Mouse (Mus musculus) gastrocnemius, adult 2 months (tissue): ENCODE data around the gene 1700016K19Rik. TPM values are rescaled to one million over a fixed set of nuclear protein-coding genes. Genes with fewer than 3 reads are reported as not detected.
"Not testable (repeated sequence)": the region's sequence is repeated elsewhere in the genome, so short reads cannot be mapped to it uniquely, and the experiment has no call there.

Experiments
- DNase-seq: peaks from one replicate; pipeline ENCODE4 v3.0.0; 2022
- H3K27ac ChIP-seq: fragments of 200-600 bp; 2 replicates; pipeline ENCODE4 v1.8.1; 2022; ENCODE audit warnings: mild to moderate bottlenecking
- H3K4me3 ChIP-seq: fragments of 200-600 bp; 2 replicates; pipeline ENCODE4 v1.8.1; 2022; ENCODE audit warnings: mild to moderate bottlenecking, moderate library complexity
- CTCF ChIP-seq: fragments of 200-600 bp; IDR thresholded peaks from 2 replicates; pipeline ENCODE4 v1.8.1; 2022; ENCODE audit warnings: antibody characterized with exemption, mild to moderate bottlenecking, moderate library complexity
- intact Hi-C: fragments of 180-260 bp; cut with DNase I; formaldehyde crosslinking; loops from one replicate; pipeline ENCODE4 v1.15.1; 2025
- total RNA-seq, 2 experiments: library from RNA; stranded (reverse); gene quantifications; 2 replicates each; pipeline ENCODE4 v1.2.3; 2021

Gene 1700016K19Rik
- total RNA-seq, 2 experiments from 2014 or later, result not detected

- Histone ChIP-seq H3K27ac (no peak overlapping the region), H3K4me3 (no peak overlapping the region)
- no peak for DNase-seq
- no peak for TF ChIP-seq CTCF
- intact Hi-C loops, result no loop called here
Measured at GRCm38 (mm10) chr11:75992481-75992880, 7.2 kb upstream of the 1700016K19Rik start.

DNA sequence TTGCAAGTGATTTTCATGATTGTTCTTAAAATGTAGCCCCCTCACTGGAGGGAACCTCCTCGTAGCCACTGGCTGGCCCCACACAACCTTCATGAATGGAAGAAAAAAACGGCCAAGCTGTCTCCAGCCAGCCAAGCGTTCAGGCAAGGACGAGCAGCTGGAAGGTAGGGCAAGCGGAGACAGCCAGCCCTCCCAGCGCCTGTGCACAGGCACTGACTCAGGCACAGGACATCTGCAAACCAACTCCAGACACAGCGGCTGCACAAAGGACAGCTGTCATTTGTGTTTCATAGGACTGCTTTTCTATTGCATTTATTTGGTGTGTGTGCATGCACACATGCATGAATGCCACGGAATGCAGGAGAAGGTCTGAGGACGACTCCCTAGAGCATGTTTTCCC lies 5.4 kb upstream of the 1700016K19Rik start:
- intact Hi-C loops, result no loop called here
- no peak for DNase-seq
- Histone ChIP-seq H3K4me3 (no peak overlapping the region), H3K27ac (no peak overlapping the region)
- no peak for TF ChIP-seq CTCF

- H3K4me3 ChIP-seq, result no peak overlapping the region
- TF ChIP-seq CTCF, result no peak
- DNase-seq, result no peak
- H3K27ac ChIP-seq, result no peak overlapping the region
- intact Hi-C loops, result no loop called here
Measured at GRCm38 (mm10) chr11:76000701-76001100, 989 bp downstream of the 1700016K19Rik start.

GRCm38 (mm10) chr11:76001237-76001878 lies 1.6 kb downstream of the 1700016K19Rik start:
- intact Hi-C loops, result no loop called here
- peak; percentile 40 for TF ChIP-seq CTCF

DNA sequence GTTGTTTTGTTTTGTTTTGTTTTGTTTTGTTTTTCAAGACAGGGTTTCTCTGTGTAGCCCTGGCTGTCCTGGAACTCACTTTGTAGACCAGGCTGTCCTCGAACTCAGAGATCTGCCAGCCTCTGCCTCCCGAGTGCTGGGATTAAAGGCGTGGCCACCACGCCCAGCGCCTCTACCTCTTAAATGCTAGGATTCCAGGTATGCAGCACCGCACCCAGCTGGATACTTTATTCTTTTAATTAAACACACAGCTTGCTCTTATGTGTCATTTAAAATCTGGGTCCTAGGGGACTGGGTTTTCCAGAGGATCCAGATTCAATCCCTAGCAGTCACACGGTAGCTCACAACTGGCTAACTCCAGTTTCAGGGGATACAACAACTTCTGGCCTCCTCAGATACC lies 4.6 kb downstream of the 1700016K19Rik start:
- DNase-seq, H3K27ac ChIP-seq, intact Hi-C loops, H3K4me3 ChIP-seq: not testable (repeated sequence)

More at GRCm38 (mm10) chr11:76001237-76001878, 1.6 kb downstream of the 1700016K19Rik start:
- no peak overlapping the region for H3K27ac ChIP-seq
- no peak for DNase-seq
- H3K4me3 ChIP-seq, result no peak overlapping the region

DNA sequence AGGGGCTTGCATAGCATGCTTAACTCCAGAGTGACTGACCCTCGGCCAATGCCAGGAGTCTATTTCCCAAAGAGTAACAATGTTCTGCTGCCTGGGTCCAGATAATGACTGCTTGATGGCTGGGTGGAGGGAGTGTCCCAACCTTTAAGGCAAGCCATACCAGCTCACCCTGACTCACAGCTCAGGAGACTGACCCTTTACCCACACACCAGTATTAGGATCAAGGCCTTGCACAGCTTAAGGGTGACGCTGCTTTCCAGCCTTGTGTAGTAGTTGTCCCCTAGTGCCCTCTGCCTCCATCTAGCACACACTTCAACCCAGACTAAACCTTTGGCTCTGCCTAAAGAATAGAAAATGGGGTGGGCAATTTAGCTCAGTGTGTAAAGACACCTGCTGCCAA lies 8.4 kb downstream of the 1700016K19Rik start:
- no peak for TF ChIP-seq CTCF
- intact Hi-C loops, result no loop called here
- Histone ChIP-seq H3K27ac (no peak overlapping the region), H3K4me3 (no peak overlapping the region)
- no peak for DNase-seq

- intact Hi-C loops, result no loop called here
- no peak for TF ChIP-seq CTCF
- Histone ChIP-seq H3K27ac (no peak overlapping the region), H3K4me3 (no peak overlapping the region)
- DNase-seq, result no peak
Measured at GRCm38 (mm10) chr11:76009101-76009500, 9.4 kb downstream of the 1700016K19Rik start.

DNA sequence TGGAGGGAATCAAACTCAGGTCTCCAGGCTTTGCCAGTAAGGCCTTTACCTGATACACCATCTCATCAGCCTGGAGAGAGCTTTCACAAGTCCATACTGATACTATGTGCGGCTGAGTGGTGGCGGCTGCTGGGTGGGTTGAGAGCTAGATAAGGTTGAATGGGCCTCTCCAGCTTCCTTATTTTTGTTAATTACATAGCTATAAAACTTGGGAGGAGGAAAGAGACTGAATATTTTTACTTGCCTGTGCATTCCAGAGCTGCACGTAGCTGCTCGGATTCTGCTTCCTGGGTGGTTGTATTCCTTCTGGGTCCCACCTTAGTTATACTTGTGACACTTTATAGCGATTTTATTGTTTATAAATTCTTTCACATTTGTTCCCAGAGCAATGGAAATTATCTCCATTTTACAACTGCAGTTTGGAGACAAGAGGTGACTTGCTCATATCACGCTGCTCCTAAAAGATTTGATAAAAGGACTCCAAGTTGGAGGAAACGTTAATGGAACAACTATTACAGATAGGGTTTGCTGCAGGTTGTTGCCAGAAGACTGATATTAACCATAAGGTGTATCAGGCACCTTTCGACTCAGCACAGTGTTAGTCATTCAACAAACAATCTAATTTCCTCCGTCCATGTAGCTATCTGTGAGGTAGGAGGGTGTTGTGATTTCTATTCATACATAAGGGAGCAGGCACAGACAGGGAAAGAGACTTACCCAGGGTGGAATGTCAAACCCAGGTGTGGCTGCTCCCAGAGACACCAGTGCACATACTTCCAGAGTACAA lies 11.3 kb downstream of the 1700016K19Rik start:
- no peak overlapping the region for H3K4me3 ChIP-seq
- H3K27ac ChIP-seq, result no peak overlapping the region
- DNase-seq, result peak; percentile 4
- TF ChIP-seq CTCF, result no peak
- intact Hi-C loops, result no loop called here

DNA sequence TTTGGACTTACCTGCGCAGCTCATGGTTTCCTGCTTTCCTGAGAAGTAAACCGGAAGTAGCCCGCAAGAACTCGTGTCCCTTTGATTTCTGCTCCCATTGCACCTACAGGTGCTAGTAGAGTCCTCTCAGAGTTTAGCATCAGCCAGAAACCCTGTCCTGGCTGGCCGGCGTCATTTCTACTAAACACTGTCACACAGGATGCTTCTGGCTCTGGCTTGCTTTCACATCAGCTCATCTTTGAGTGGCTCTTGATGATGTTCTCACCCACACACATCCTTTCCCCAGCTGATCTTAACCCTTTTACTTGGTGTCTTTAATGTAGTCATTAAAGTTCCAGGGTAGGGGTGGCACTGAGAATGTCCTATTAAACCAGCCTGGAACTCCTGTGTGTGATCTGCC lies 15.5 kb downstream of the 1700016K19Rik start:
- Histone ChIP-seq H3K27ac (no peak overlapping the region), H3K4me3 (no peak overlapping the region)
- DNase-seq, result no peak
- intact Hi-C loops, result no loop called here
- no peak for TF ChIP-seq CTCF

- intact Hi-C loops, result no loop called here
- Histone ChIP-seq H3K27ac (no peak overlapping the region), H3K4me3 (no peak overlapping the region)
- no peak for DNase-seq
- no peak for TF ChIP-seq CTCF
Measured at GRCm38 (mm10) chr11:76015814-76016213, 16.1 kb downstream of the 1700016K19Rik start.

DNA sequence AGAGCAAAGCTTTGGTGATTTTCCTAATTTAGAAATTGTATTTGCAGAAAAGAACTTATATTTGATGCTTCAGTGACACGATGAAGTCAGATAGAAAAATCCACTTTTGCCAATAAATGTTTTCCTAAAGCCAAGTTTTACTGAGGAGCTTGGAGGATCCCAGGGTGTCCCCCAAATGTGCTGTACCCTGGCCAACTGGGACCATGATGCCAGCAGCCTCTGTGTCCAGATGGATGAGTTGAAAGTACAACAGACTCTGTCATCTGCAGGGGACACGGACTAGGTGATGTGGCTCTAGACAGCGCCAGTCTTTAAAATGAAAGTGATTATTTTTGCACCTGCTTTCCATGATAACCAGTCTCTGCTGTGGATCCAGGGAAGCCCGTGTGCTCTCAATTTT lies 20.2 kb downstream of the 1700016K19Rik start:
- Histone ChIP-seq H3K27ac (no peak overlapping the region), H3K4me3 (no peak overlapping the region)
- DNase-seq, result no peak
- no peak for TF ChIP-seq CTCF
- intact Hi-C loops, result no loop called here

DNA sequence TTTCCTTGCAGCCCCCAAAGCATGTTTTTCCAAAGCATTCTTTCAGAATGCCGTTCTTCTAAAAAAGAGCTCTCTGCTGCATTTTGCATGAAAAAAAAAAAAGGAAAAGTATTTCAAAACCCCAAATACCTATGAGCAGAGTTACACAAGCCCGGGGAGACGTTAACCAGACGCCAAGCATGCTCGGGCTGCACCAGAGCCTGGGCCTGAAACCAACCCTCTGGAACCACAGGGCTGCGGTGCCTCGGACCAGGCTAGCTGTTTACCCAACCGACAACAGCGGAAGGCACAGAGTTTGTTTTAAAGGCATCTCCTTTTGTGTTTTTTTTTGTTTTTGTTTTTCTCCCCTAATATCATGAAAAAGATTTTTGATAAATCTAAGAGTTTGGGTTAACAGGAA lies 21.2 kb downstream of the 1700016K19Rik start:
- no peak for TF ChIP-seq CTCF
- no peak for DNase-seq
- Histone ChIP-seq H3K27ac (no peak overlapping the region), H3K4me3 (no peak overlapping the region)
- intact Hi-C loops, result no loop called here

- Histone ChIP-seq H3K27ac (peak overlapping the region; percentile 89), H3K4me3 (peak overlapping the region; percentile 94)
- no peak for TF ChIP-seq CTCF
- no peak for DNase-seq
- intact Hi-C loops, result loop anchor here (5.0 kb wide), 1 partner anchor 142 kb away; no protein-coding TSS in a partner anchor
Measured at GRCm38 (mm10) chr11:76025080-76025583, 25.4 kb downstream of the 1700016K19Rik start.
